Mouse (Mus musculus) MEL (cell line): Measurements from ENCODE around the gene Ei24. TPM values are rescaled to one million over a fixed set of nuclear protein-coding genes. Genes with fewer than 3 reads are reported as not detected.

ENCODE experiments used
- DNase-seq: peaks from one replicate; pipeline ENCODE4 v3.0.0; 2011; ENCODE audit warnings: low read depth, low spot score
- H3K27ac ChIP-seq: 2 replicates; pipeline ENCODE4 v1.5.1; 2012; ENCODE audit warnings: low read depth, mild to moderate bottlenecking, control low read depth, low read length, moderate library complexity; ENCODE audit not compliant: control insufficient read depth
- H3K27me3 ChIP-seq, 2 experiments: fragments of 150-350 bp in 1 of 2; sonication (generic) in 1 of 2; 2 replicates each; pipeline ENCODE4 v1.6.1; 2012; ENCODE audit warnings: low read length in 2 of 2, mild to moderate bottlenecking in 2 of 2, improper control_type of control experiment in 1 of 2, moderate library complexity in 1 of 2; ENCODE audit not compliant: insufficient read depth in 2 of 2, control insufficient read depth in 1 of 2
- H3K36me3 ChIP-seq, 2 experiments: 2 replicates each; pipeline ENCODE4 v1.6.1; 2012 to 2014; ENCODE audit warnings: low read length in 2 of 2, improper control_type of control experiment in 1 of 2, inconsistent platforms in 1 of 2, mild to moderate bottlenecking in 1 of 2; ENCODE audit not compliant: insufficient read depth in 2 of 2, control insufficient read depth in 1 of 2
- H3K4me1 ChIP-seq, 2 experiments: fragments of 150-350 bp in 1 of 2; sonication (generic) in 1 of 2; 2 replicates each; pipeline ENCODE4 v1.6.1; 2012; ENCODE audit warnings: low read length in 2 of 2, improper control_type of control experiment in 1 of 2, mild to moderate bottlenecking in 1 of 2; ENCODE audit not compliant: insufficient read depth in 2 of 2, control insufficient read depth in 1 of 2
- H3K4me3 ChIP-seq, 2 experiments: fragments of 150-350 bp in 1 of 2; sonication (generic) in 1 of 2; 2 replicates each; pipeline ENCODE4 v1.5.1; 2012; ENCODE audit warnings: low read depth in 2 of 2, low read length in 2 of 2, mild to moderate bottlenecking in 2 of 2, moderate library complexity in 2 of 2, control low read depth in 1 of 2, improper control_type of control experiment in 1 of 2; ENCODE audit not compliant: control insufficient read depth in 1 of 2, insufficient read depth in 1 of 2
- H3K79me2 ChIP-seq: 2 replicates; pipeline ENCODE4 v1.6.1; 2012; ENCODE audit warnings: mild to moderate bottlenecking, low read length, moderate library complexity; ENCODE audit not compliant: control insufficient read depth, poor library complexity, insufficient read depth
- H3K9ac ChIP-seq: 2 replicates; pipeline ENCODE4 v1.6.1; 2012; ENCODE audit warnings: low read depth, mild to moderate bottlenecking, control low read depth, low read length, moderate library complexity; ENCODE audit not compliant: control insufficient read depth, poor library complexity, severe bottlenecking
- H3K9me3 ChIP-seq: fragments of 150-350 bp; sonication (generic); replicated peaks from 2 replicates; pipeline ENCODE4 v1.6.1; 2012; ENCODE audit warnings: mild to moderate bottlenecking, low read length, improper control_type of control experiment, moderate library complexity; ENCODE audit not compliant: insufficient read depth
- BHLHE40 ChIP-seq: IDR thresholded peaks from 2 replicates; pipeline ENCODE4 v1.6.1; 2012; ENCODE audit warnings: low read depth, mild to moderate bottlenecking, inconsistent platforms, low read length, improper control_type of control experiment, borderline replicate concordance
- ELF1 ChIP-seq: IDR thresholded peaks from 2 replicates; pipeline ENCODE4 v1.6.1; 2014; ENCODE audit warnings: low read depth, mild to moderate bottlenecking, inconsistent platforms, low read length, improper control_type of control experiment, moderate library complexity
- ETS1 ChIP-seq: IDR thresholded peaks from 2 replicates; pipeline ENCODE4 v1.6.1; 2012; ENCODE audit warnings: low read depth, mild to moderate bottlenecking, inconsistent platforms, low read length, improper control_type of control experiment, moderate library complexity
- HCFC1 ChIP-seq: IDR thresholded peaks from 2 replicates; pipeline ENCODE4 v1.6.1; 2012; ENCODE audit warnings: low read depth, mild to moderate bottlenecking, inconsistent platforms, low read length, improper control_type of control experiment, moderate library complexity
- KAT2A ChIP-seq: conservative IDR thresholded peaks from 2 replicates; pipeline ENCODE4 v1.6.1; 2012; ENCODE audit warnings: low read depth, low read length, improper control_type of control experiment, inconsistent platforms
- MXI1 ChIP-seq: IDR thresholded peaks from 2 replicates; pipeline ENCODE4 v1.6.1; 2011; ENCODE audit warnings: mild to moderate bottlenecking, low read depth, low read length, improper control_type of control experiment
- NELFE ChIP-seq: IDR thresholded peaks from 2 replicates; pipeline ENCODE4 v1.6.1; 2011; ENCODE audit warnings: low read depth, low read length, improper control_type of control experiment
- POLR2A ChIP-seq, 2 experiments: IDR thresholded peaks; 2 replicates each; pipeline ENCODE4 v1.6.1; 2011 to 2012; ENCODE audit warnings: low read length in 2 of 2, mild to moderate bottlenecking in 2 of 2, control low read depth in 1 of 2, improper control_type of control experiment in 1 of 2, low read depth in 1 of 2, moderate library complexity in 1 of 2; ENCODE audit not compliant: control insufficient read depth in 1 of 2, insufficient read depth in 1 of 2, poor library complexity in 1 of 2
- POLR2AphosphoS2 ChIP-seq: IDR thresholded peaks from 2 replicates; pipeline ENCODE4 v1.6.1; 2011; ENCODE audit warnings: low read length, improper control_type of control experiment
- RCOR1 ChIP-seq: IDR thresholded peaks from 2 replicates; pipeline ENCODE4 v1.6.1; 2012; ENCODE audit warnings: low read depth, mild to moderate bottlenecking, inconsistent platforms, low read length, improper control_type of control experiment
- UBTF ChIP-seq: IDR thresholded peaks from 2 replicates; pipeline ENCODE4 v1.6.1; 2012; ENCODE audit warnings: low read depth, mild to moderate bottlenecking, inconsistent platforms, low read length, improper control_type of control experiment, moderate library complexity, borderline replicate concordance; ENCODE audit not compliant: insufficient read depth
- USF1 ChIP-seq: IDR thresholded peaks from 2 replicates; pipeline ENCODE4 v1.6.1; 2014; ENCODE audit warnings: low read depth, mild to moderate bottlenecking, inconsistent platforms, low read length, improper control_type of control experiment, moderate library complexity
- ZNF384 ChIP-seq: IDR thresholded peaks from 2 replicates; pipeline ENCODE4 v1.6.1; 2012; ENCODE audit warnings: low read depth, mild to moderate bottlenecking, inconsistent platforms, low read length, improper control_type of control experiment
- polyA plus RNA-seq, 2 experiments: library from polyadenylated mRNA; stranded (reverse) in 1 of 2; unstranded in 1 of 2; fragments of >175 nt in 1 of 2; fragments of >200 nt in 1 of 2; gene quantifications; 2 replicates each; pipeline versions ENCODE4 v1.2.1 to v1.2.4; 2012; ENCODE audit warnings: low replicate concordance in 2 of 2, low read depth in 1 of 2; ENCODE audit not compliant: insufficient read length in 2 of 2, insufficient read depth in 1 of 2, missing spikeins in 1 of 2
- total RNA-seq: library from RNA; depleted of rRNA; stranded (reverse); fragments of 300-350 nt; gene quantifications from 2 replicates; pipeline ENCODE4 v1.2.3, GENCODE M21; 2012

The Ei24 gene
- total and polyA plus RNA-seq, 3 experiments, result 35.0 to 59.7 TPM; not detected in 1

DNA sequence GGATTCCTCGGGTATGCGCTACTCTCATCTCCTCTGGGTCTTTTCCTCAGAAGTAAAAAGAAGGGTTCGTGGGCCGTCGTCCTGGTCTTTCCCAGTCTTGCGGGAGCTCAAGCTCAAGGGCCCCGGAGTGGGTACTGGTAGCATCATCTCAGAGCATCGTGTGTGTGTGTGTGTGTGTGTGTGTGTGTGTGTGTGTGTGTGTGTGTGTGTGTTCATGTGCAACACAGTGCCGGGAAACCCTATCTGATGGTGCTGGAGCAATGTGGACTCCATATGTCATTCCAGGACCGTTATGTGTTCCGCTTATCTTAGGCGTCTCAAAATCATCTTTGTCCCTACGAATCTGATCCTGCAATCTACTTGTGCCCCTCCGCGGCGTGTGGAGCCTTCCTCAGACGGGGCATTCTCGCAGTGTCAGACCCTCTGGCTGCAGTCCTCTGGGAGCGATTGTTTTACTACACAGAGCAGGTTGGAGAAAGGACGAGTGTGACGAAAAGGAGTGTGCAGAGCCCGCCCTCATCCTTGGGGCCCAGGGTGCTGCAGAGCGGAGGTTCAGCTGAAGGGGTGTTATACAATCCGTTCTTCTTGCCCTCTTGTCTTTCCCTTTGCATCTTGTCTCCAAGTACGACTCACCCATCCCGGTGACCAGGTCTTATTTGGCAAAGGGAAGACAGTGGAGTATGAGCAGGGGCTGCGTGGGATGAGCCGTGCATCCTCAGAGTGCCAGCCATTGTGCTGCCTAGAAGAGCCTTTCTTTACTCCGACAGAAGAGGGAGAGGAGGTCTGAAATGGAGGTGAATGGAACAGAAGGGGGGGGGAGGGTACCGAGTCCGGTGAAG lies 36.1 kb upstream of the Ei24 start:
- no peak for TF ChIP-seq UBTF
- no peak for TF ChIP-seq ETS1
- TF ChIP-seq MXI1, result no peak
- no peak for TF ChIP-seq POLR2A (IDR thresholded peaks at IDR 0.05; ENCODE audit: control insufficient read depth in 1 of 2, insufficient read depth in 1 of 2, low read depth in 1 of 2, low read length in 2 of 2, poor library complexity in 1 of 2)
- TF ChIP-seq ELF1, result no peak
- TF ChIP-seq ZNF384, result no peak
- no peak for TF ChIP-seq USF1
- TF ChIP-seq HCFC1, result no peak
- no peak for TF ChIP-seq NELFE
- no peak for TF ChIP-seq RCOR1
- no peaks in the 10 kb centered on the region for H3K27me3 ChIP-seq
- H3K27ac ChIP-seq, result no peak overlapping the region
- no peak overlapping the region for H3K9ac ChIP-seq
- no peaks in the 10 kb centered on the region for H3K4me1 ChIP-seq
- H3K36me3 ChIP-seq, result no peaks in the 10 kb centered on the region
- DNase-seq, result no peak
- no peaks in the 10 kb centered on the region for H3K79me2 ChIP-seq
- no peak overlapping the region for H3K4me3 ChIP-seq
- H3K9me3 ChIP-seq, result no peaks in the 10 kb centered on the region

DNA sequence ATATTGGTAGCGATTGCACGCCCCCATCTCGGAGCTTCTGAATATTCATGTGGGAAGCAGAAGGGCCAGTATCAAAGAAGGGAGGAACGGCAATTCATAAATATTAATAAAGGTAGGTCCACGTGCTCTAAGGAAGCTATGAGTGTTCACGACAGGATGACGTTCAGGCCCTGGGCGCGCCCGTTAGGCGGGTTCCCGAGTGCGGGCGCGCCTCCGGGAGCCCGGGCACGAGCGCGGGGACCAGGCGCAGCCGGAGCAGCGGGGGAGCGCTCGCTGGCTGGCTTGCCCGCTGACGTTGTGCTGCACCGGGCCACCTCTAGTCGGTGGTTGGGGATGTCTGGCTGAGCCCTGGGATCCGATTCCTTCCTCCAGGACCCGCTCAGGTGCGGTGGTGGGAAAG lies 35.3 kb upstream of the Ei24 start:
- DNase-seq, result no peak
- Histone ChIP-seq H3K36me3 (no peaks in the 10 kb centered on the region), H3K9ac (no peak overlapping the region), H3K4me1 (no peaks in the 10 kb centered on the region), H3K4me3 (no peak overlapping the region), H3K27me3 (no peaks in the 10 kb centered on the region), H3K9me3 (no peaks in the 10 kb centered on the region), H3K79me2 (no peaks in the 10 kb centered on the region), H3K27ac (no peak overlapping the region)
- TF ChIP-seq BHLHE40, result no peak

DNA sequence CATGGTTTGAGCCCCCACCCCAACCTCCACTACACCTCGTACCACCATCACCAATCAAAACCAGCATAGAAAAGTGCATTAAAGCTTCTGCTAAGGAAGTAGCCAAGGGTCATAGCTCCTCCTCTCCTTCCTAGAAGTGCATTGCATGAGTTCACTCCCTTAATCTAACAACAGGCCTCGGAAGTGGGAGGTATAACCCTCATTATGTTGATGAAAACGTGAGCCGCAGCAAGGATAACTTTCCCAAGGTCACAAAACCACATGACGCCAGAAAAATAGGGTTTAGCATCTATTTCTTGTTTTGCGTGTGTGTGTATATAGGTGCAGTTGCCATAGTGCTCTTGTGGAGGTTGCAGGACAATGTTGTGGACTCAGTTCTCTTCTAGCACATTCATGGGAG lies 34.2 kb upstream of the Ei24 start:
- no peak for TF ChIP-seq KAT2A
- no peak for TF ChIP-seq POLR2AphosphoS2
- Histone ChIP-seq H3K4me3 (no peak overlapping the region), H3K27me3 (no peaks in the 10 kb centered on the region), H3K27ac (no peak overlapping the region), H3K36me3 (no peaks in the 10 kb centered on the region), H3K9me3 (no peaks in the 10 kb centered on the region), H3K4me1 (no peaks in the 10 kb centered on the region), H3K9ac (no peak overlapping the region), H3K79me2 (no peaks in the 10 kb centered on the region)
- no peak for DNase-seq
